Mouse (Mus musculus): Measurements from ENCODE around the gene BC004004.

DNA sequence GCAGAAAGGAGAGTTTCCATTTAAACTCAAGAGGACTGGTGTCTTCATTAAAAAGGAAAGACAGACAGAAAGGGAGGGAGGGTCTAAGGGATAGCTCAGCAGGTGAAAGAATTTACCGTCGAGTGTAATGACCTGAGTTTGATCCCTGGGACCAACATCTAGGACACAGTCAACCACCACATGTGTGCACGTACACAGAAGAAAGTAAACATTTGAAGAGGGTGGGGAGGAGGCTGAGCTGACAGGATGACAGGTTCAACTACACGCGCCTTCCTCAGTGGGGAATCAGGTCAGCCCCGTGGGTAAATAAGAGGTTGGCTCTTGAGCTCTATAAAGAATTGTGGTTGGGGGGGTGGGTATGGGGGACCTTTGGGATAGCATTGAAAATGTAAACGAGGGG lies 4.6 kb downstream of the BC004004 start:
- no peak for TF ChIP-seq GATA1 (IDR thresholded peaks at IDR 0.05; ENCODE audit: borderline replicate concordance, low read length)
- no peak for TF ChIP-seq CTCF (IDR thresholded peaks at IDR 0.05; ENCODE audit: low read depth, low read length)
- no peak for TF ChIP-seq TAL1 (conservative IDR thresholded peaks at IDR 0.05; ENCODE audit: low read depth, low read length)
- no peak for TF ChIP-seq POLR2AphosphoS5 (IDR thresholded peaks at IDR 0.05; ENCODE audit: insufficient replicate concordance, low read depth, low read length)

Data from G1E (cell line).